Mouse (Mus musculus): Measurements from ENCODE around the gene Ccdc149.

Ccdc149 gene

DNA sequence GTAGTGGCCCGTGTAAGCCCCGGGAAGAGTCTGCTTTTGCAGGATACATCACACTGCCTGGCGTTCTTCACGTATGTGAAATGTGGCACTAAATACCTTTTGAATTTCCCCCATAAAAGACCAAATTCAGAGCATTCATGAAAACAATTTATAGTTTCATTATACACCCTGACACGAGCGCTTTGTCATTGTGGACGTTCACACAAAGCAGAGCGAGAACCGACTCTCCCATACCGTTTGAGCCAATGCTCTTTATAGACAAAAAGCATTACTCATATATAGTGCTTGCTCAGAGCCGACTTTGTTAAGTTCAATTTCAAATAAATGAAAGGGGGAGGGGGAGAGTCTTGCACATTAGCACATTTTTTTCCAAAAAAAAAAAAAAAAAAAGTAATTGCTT, 31.0 kb downstream of the Ccdc149 start:
- no peak for DNase-seq (ENCODE audit: low spot score)

DNA sequence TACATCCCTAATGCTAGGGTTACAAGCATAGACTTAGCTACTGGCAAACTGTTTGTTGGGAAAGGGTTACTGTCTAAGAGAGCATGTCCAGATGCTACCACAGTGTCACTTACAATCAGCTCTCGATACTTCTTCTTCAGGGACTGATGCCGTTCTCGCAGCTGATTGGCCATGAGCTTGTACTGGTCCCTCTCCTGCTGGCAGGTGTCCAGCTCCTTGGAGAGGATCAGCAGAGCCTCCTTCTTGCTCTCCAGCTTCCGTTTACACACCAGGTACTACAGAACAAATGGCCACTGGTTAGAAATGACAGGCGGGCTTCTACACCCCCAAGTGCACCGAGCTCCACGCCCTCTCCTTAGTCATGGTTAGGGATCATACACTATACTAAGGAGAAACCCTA, 32.4 kb downstream of the Ccdc149 start:
- no peak for DNase-seq (ENCODE audit: low spot score)

DNA sequence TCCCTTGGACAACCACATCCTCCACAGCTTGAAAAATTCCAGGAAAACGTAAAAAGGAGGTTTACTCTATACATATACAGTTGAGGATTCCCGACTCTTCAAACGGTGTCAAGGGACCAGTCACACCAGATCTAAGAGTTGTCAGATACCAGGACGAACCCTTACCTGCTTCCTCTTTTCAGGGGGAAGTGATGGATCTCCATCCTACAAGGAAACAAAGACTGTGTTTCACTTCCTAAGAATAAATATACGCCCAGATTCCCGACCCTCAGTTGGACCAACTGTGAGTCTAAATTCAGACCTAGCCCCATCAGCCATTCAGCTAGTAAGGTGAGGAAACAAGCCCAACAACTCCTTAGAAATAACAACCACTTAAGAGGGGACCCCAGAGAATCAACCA, 35.8 kb downstream of the Ccdc149 start:
- DNase-seq (ENCODE audit: low spot score), result no peak

DNA sequence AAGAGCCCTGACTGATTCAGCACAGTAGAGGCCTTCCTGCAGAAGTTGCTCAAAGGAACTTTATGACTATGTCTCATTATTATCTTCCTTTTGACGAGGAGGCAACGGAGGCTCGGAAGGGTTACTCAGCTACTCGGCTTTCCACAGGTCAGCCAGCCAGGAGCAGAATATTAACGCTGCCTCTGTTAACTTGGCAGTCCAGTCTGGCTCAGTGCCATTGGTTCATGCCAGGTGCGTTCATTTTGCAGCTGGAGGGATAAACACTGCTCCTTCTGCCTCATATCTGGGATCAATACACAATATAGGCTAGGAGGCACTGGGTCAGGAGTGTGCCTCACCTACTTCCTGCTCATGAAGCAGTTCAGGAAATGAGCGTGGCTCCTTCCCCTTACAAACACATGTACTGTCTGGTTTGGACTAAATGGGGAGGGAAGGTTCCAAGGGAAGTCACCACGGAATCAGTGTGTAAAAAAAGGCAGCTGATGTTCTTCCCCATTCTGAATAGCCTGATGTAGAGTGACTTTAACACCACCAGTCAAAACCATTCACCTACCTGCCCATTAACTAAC, 40.0 kb downstream of the Ccdc149 start:
- DNase-seq (ENCODE audit: low spot score), result no peak

DNA sequence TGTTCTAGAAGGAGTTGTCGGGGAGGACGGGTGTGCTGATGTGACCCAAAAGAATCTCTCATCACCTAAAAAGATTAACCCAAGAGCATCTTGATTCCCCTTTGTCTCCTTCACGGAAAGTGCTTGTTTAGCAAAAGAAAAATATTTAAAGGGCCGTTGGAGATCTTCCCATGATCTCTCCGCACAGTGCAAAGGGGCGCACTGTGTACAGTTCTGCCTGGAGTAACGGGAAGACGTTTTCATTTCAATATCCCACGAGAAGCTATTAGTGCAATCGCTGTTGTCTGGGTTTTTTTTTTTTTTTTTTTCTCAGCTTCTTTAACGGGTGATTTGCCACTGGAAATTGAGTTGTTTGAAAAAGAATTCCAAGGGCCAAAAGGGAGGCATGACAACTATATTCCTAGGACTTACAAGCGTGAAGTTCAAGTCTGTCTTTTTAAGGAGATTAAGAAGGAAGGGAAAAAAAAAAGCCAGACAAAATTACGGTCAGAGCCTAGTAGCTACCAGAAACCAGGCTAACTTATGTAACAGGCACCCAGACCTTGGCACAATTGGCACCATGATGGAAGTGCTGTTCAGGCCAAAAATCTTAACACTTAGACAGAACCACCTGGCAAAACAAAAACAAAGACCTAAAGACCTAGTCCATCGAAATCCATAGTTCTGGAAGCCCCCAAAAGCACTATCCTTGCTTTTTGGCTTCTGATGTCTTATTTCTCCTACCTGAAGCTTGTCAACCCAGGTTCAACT, 41.4 kb downstream of the Ccdc149 start:
- DNase-seq (ENCODE audit: low spot score), result no peak

DNA sequence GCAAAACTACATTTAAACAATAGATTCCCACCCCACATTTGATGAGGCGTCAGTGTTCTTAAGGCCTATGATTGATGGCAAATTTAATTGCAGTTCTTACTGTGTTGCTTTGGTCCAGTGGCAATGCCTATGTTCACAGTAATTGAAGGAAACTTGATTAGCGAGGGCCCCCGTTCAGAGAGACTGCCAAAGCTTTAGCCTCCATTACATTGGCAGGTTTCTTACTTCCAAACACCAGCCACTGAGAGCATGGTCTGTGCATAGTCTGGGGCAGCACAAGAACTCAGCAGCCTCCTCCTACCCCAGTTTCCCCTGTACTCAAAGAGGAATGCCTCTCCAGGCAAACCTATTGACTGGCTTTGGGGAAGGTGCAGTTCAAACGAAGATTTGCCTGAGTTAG, 42.7 kb downstream of the Ccdc149 start:
- DNase-seq (ENCODE audit: low spot score), result no peak

DNA sequence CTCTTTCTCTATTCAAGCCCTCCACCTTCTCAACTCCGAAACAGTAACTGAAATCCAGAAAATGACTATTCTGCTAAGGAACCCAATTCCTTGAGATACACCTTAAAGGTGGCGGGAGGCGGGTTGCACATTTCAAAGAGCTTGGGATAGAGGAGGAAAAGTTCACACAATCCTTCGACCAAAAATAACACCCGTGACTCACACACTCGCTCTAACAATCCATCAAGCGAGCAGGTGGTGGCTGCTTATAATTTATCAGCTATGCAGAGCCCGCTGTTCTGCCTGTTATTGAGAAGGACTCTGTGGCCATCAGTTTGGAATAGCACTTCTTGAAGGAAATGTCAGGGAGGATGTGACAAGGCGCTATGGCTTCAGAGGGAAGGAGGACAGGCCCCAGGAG, 45.5 kb downstream of the Ccdc149 start:
- DNase-seq (ENCODE audit: low spot score), result no peak

DNA sequence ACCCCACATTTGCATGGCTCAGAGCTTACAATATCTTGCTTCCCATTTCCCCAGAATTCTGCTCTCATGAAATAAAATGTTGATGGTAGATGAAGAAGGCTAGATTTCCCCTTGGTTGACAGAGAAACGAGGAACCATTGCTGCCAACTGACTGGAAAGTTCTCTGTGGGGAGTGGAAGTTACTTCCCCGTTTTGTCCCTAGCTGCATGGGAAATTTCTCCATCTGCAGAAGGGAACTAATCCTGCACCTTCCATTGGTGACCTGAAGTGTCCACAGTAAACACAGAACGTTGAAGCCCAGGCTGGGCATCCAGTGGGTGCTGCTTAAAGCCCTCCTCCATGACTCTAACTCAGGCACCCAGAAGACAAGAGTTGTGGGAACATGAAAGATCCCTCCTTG, 47.4 kb downstream of the Ccdc149 start:
- DNase-seq (ENCODE audit: low spot score), result no peak

DNA sequence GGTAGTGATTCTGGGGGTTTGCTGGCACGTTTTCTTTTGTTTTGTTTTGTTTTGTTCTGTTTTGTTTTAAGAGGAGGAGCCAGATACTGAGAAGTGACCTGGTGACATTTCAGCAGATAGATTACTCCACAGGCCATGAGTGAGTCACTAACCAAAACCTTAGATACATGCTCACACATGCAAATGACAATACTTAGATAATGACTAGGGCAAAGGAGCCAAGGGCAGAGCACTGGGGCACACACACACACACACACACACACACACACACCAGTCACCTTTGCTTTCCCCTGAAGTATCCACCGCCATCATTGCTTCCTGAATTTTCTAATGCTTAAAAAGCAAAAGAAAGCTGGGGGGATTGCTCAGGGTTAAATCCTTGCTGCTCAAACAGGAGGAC, 54.8 kb downstream of the Ccdc149 start:
- no peak for DNase-seq (ENCODE audit: low spot score)

DNA sequence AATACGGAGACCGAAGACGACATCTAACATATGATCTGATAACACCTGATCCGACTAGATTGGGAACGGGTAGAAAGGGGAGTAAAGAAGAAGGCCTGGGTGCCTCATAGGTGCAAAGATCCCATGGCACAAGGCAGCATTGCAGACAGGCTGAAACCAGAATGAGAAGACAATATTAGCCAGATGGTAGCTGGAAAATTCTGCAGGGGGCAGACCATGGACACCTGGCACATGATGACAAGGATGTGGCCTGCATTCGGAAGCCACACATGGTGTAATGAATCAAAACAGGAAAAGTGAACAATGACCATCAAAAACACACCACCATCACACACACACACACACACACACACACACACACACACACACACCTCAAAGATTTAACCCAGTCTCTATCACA, 55.4 kb downstream of the Ccdc149 start:
- no peak for DNase-seq (ENCODE audit: low spot score)

DNA sequence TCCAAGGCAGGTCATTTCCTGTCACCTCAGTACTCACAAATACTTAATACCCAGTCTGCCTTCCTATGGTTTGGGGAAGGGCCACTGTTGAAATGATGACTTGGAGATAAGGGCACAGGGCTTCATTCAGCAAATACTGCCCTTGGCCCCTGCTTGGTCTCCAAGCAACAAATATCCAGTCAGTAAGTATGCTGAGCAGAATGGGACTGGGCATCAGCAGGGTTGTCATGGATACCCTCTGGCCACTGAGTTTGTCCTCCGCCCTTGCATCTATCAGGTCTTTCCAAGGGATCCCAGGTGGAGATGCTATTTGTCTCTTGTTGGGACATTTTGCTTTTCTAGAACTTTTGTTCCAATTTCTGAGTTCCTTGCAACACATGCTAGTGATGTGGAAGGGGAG, 56.1 kb downstream of the Ccdc149 start:
- no peak for DNase-seq (ENCODE audit: low spot score)

DNA sequence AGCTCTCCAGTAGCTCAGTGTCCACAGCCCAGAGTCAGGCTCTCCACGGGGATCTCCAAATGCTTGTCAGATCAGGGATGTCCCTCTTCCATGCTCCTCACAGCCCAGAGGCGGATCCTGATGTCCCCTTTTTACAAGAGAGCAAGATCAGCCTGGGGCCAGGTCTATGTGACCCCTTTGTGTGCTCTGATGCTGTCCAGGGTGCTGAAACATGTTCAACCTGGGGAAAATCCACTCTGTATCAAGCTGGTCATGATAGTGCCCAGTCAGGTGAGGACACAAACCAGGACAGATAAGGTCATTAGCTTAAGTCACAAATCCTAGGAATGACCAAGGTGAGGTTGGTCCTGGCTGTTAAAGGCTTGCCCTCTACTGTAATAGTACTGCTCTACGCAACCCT, 59.8 kb downstream of the Ccdc149 start:
- DNase-seq (ENCODE audit: low spot score), result peak; percentile 13

DNA sequence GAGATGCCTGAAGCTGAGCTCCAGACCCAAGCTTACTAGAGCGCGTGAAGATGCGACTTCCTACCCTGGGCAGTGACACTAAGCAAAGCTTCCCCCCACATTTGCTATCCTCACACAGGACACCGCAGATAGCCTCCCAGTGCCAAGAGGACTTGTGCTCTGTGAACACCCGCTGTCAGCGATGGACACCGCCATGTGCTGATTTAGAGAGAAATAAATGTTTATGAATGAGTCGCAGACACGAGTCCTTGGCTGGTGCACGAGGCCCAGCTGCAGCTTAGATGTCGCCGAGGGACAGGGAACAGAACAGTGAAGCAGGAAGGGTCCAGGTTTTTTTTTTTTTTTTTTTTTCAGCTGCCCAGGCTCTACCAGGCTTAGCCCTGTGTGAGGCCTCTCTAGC, 61.1 kb downstream of the Ccdc149 start:
- DNase-seq (ENCODE audit: low spot score), result no peak

DNA sequence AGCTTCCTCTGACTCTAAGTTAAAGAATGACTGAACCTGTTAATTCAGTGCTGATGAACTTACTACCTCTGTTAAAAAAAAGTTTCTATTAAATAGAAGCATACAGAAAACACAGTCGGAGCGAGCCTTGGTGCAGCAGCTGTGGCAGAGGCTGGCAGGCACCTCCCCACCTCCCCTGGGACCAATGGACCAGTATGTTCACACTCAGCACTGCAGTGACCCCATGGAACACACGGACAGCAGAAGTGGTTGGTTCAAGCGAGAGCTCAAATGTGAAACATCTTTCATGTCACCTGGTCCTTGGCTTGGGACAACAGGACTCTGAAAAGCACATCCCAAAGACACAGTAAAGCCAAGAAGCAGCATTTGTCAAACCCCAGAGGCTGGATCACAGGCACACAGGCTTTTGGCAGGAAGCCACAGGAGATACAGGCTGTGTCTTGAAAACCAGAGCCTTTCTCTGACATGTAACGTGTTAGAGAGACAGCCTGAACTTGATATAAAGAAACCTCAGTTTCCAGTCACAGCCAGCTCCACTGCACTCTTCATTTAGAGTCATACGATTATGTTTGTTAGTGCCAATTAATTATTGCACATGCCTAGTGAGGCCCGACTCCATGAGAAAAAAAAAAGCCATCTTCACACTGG, 62.5 kb downstream of the Ccdc149 start:
- DNase-seq (ENCODE audit: low spot score), result no peak

DNA sequence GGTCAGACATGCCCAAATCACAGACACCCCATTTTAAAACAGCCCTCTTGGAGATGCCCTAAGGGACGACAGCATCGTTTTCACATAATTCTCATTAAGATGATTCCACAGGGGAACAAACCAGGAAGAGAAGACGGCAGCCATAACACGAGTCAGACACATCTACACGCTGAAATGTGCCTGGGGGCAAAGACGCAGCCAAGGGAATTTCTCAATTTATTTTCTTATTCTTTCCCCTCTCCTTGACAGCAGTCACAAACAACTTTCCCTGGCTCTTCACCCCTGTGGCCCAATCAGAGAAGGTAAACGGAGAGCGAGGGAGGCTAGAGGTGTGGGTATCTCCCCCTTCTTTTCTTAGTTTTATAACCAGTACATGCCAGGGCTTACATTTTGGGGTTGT, 66.9 kb downstream of the Ccdc149 start:
- DNase-seq (ENCODE audit: low spot score), result no peak

DNA sequence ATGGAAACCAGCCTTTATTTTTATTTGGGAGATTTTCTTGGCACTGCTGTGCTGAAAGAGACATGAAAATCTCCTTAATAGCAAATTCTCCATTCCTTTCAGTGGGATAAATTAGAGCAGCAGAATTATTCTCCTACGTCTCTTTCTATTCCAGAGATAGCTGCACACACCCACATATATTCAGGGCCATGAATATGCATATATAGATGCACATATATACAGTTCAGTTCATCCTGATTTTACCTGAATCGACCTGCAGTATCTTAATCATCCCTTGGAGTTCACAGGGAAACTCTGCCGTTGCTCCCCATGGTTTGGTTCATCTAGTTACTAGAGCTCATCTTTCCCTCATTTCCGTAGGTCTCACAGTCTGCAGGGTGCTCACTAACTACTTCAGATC, 77.6 kb downstream of the Ccdc149 start:
- no peak for DNase-seq (ENCODE audit: low spot score)

DNA sequence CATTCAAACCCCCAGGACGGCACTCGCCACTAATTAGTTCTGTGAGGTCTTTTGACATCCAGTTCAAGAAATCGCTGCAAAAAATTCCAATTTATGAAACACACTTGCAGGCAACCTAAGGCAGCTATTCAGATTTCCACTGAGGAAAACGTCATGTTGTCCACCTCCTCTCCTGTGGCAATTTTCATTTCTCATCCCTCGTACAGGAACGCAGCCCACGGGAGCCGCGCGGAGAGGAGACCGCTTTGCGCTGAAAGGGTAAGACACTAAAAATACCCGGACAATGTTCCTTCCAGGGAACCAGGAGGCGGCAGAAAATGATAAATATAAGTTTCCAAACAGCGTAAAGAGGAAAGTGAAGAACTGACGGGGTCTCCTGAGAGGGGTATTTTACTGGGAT, 79.8 kb downstream of the Ccdc149 start:
- DNase-seq (ENCODE audit: low spot score), result no peak

DNA sequence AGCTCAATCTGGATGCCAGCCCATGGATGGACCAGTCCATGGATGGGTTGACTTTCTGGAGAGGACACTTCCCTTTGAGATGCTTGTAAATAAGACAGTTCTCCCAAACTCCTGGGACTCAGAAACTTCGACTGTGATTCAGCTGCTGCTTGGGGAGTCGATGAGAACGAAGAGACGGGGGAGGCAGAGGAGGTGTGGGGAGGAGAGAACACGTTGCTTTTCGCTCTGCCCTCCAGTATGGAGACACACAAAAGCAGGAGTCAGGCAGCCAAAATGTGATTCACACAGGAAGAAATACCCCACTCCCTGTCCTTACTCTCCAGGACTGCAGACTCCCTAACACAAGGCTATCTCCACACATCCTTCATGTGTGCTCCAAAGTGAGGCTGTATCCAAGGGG, 80.9 kb downstream of the Ccdc149 start:
- no peak for DNase-seq (ENCODE audit: low spot score)

DNA sequence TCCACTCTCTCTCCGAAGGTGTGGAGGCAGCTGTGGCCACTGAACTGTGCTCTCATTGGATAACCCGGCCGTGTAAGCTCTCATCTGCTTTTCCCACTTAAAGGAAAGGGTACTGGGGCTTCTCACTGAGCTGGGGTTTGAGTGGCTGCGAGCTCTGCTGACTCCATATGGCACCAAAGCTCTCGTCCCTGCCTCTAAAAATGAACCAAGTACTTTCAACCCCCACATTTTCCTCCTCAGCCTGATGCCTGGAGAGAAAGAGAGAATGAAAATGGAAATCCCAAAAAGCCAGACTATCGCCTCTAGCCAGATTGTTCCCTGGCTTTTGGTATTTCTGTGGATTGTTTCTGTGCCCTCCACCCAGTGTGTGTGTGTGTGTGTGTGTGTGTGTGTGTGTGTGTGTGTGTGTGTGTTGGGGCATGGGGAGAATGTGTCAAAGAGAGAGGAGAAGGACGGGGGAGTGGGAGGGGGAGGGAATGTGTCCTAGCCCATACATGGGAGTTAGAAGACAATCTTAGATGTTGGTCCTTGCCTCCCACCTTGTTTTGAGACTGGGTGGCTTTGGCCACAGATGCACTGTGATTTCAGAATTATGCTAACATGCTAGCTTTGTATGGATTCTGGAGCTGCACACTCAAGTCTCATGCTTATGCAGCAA, 83.1 kb downstream of the Ccdc149 start:
- DNase-seq (ENCODE audit: low spot score), result no peak

DNA sequence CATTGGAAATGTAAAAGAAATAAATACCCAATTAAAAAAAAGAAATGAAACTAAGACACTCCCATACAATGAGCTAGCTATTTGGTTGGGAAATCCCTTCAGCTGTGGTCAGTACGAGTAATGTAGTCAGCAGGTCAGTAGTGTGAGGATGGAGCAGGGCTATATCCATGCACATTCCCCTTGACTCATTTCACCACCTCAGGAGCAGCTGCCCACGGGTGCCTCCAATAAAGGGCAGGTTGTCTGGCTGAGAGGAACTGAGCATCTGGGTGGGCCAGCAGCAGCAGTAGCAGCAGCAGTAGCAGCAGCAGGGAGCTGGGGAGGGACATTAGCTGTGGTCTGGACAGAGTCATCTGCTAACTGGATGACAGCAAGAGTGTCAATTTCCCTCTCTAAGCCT, 85.3 kb downstream of the Ccdc149 start:
- no peak for DNase-seq (ENCODE audit: low spot score)

DNA sequence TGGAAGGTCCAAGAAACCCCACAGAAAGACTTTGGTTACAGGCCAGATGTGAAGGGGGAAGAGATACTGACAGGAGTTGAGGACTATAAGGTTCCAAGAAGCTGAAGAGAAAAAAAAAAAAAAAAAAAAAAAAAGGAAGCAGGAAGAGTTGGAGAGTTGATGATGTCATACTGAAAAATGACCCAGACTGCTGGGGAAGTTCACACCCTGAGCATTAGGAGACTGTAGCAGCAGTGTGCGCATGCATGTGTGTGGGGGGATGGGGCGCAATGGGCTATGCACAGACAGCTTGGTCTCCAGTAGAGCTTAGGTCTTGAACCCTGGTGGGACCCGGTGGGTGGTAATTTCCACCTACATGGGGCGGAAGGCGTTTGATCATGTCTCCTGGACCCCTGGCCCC, 87.6 kb downstream of the Ccdc149 start:
- DNase-seq (ENCODE audit: low spot score), result no peak

DNA sequence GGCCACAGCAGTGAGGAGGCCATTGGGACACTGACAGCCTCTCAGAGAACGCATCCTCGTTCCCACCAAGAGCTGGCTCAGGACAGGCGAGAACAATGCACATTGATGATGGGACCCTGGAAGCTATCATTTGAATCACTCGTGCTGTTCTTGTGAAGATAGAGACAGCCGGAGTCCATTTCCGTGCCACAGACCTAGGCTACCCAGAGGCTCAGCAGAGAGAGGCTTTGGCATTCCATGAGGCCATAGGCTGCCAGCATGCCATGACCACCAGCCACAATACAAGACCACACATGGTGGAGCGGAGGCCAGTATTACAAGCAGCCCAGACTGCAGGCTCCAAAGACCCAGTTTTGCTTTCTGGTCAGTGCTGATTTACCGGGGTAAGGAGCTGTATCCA, 88.5 kb downstream of the Ccdc149 start:
- DNase-seq (ENCODE audit: low spot score), result no peak

DNA sequence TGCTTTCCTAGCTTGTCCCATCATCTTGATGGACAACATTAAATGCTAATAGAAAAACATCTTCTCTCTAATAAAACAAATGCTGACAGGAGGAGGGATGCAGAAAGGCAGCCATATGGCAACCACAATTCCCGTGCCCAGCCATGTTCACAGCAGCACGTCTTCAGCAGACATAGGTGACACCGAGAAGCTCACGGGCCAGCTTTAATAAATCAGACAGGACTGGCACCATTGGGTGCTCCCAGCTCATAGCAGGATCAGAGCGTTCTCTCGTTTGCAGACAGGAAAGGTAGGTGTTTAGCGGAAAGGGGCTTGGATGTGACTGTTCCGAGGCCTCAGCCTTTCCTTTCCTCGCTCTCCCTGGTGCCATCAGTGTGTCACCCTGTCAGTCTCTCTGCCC, 95.5 kb downstream of the Ccdc149 start:
- no peak for DNase-seq (ENCODE audit: low spot score)

Measured in ovary, postnatal 36 days (tissue).